Mouse (Mus musculus): ENCODE results near the gene Snx6. TPM values are rescaled to one million over a fixed set of nuclear protein-coding genes. Genes with fewer than 3 reads are reported as not detected.

The Snx6 gene
- 25.2 and 27.3 TPM in 2 replicates for polyA plus RNA-seq (2012; rRNA removed)

GRCm38 (mm10) chr12:54795153-54795998, at the start of gene Snx6:
Gene Snx6 (minus strand): TSS chr12:54795703.
- Histone ChIP-seq H3K4me1 (replicated peaks; ENCODE audit: control insufficient read depth, insufficient read depth, low read length) (peaks cover 6% of the 10 kb centered on the region; the same call in 1 of the 2 replicates), H3K4me3 (ENCODE audit: control insufficient read depth, insufficient read depth, low read length) (peak within 1 kb of the TSS; percentile 79), H3K36me3 (ENCODE audit: control insufficient read depth, insufficient read depth, low read length) (no peaks in the 10 kb centered on the region), H3K27me3 (ENCODE audit: control insufficient read depth, insufficient read depth, low read length) (no peaks in the 10 kb centered on the region), H3K27ac (ENCODE audit: control insufficient read depth, insufficient read depth, low read length) (no peak within 1 kb of the TSS; the same call in 1 of the 2 replicates)
- WGBS: under 1% methylated on average over 75 of the region's 76 CpGs
- DNase-seq: peak; percentile 80
- no peak for TF ChIP-seq CTCF (IDR thresholded peaks at IDR 0.05; ENCODE audit: borderline replicate concordance, control insufficient read depth, extremely low read depth, insufficient read depth, low read length, poor library complexity)
- peak; percentile 58; the same call in 1 of the 2 replicates for TF ChIP-seq POLR2A (IDR thresholded peaks at IDR 0.05; ENCODE audit: control insufficient read depth, extremely low read depth, insufficient read depth, low read length, poor library complexity)

DNA sequence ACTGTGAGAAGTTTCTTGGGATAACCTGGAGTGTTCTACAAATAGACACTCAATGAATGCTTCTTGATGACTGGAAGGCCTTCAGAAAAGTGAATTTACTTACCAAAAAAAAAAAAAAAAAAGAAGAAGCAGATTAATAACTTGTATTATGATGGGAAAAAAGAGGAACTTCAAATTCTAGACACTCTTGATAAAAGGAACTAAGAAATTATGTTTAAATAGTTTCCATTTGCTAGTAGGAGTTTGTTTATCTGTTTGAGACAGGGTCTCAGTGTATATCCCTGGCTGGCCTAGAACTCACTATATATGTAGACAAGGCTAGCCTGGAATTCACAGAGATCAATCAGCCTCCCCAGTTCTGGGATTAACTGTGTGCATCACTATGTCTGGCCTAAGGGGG, 48.9 kb upstream of the Snx6 start:
- TF ChIP-seq POLR2A (IDR thresholded peaks at IDR 0.05; ENCODE audit: control insufficient read depth, extremely low read depth, insufficient read depth, low read length, poor library complexity) (no peak), CTCF (IDR thresholded peaks at IDR 0.05; ENCODE audit: borderline replicate concordance, control insufficient read depth, extremely low read depth, insufficient read depth, low read length, poor library complexity) (no peak)
- no peak for DNase-seq
- Histone ChIP-seq H3K27ac (ENCODE audit: control insufficient read depth, insufficient read depth, low read length) (no peak overlapping the region), H3K27me3 (ENCODE audit: control insufficient read depth, insufficient read depth, low read length) (no peaks in the 10 kb centered on the region), H3K36me3 (ENCODE audit: control insufficient read depth, insufficient read depth, low read length) (no peaks in the 10 kb centered on the region), H3K4me3 (ENCODE audit: control insufficient read depth, insufficient read depth, low read length) (no peak overlapping the region), H3K4me1 (replicated peaks; ENCODE audit: control insufficient read depth, insufficient read depth, low read length) (no peaks in the 10 kb centered on the region)

DNA sequence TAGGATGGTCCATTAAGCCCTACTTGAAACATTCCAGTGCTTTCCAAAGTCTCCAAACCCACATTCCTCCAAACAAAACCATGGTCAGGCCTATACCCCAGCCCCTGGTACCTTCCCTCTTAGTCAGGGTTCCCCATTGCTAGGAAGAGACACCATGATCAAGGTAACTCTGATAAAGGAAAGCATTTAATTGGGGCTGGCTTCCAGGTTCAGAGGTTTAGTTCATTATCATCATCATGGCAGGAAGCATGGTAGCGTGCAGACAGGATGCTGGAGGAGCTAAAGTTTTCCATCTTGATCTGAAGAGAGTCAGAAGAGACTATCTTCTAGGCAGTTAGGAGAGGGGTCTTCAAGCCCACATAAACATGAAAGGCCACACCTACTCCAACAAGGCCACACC, 46.1 kb upstream of the Snx6 start:
- WGBS: 88% methylated on average over 1 of the region's 1 CpGs
- no peak for DNase-seq
- no peaks in the 10 kb centered on the region for H3K36me3 ChIP-seq (ENCODE audit: control insufficient read depth, insufficient read depth, low read length)
- H3K4me3 ChIP-seq (ENCODE audit: control insufficient read depth, insufficient read depth, low read length): no peak overlapping the region
- no peaks in the 10 kb centered on the region for H3K4me1 ChIP-seq (replicated peaks; ENCODE audit: control insufficient read depth, insufficient read depth, low read length)
- H3K27ac ChIP-seq (ENCODE audit: control insufficient read depth, insufficient read depth, low read length): no peak overlapping the region
- H3K27me3 ChIP-seq (ENCODE audit: control insufficient read depth, insufficient read depth, low read length): no peaks in the 10 kb centered on the region
- TF ChIP-seq POLR2A (IDR thresholded peaks at IDR 0.05; ENCODE audit: control insufficient read depth, extremely low read depth, insufficient read depth, low read length, poor library complexity): no peak
- TF ChIP-seq CTCF (IDR thresholded peaks at IDR 0.05; ENCODE audit: borderline replicate concordance, control insufficient read depth, extremely low read depth, insufficient read depth, low read length, poor library complexity): no peak

DNA sequence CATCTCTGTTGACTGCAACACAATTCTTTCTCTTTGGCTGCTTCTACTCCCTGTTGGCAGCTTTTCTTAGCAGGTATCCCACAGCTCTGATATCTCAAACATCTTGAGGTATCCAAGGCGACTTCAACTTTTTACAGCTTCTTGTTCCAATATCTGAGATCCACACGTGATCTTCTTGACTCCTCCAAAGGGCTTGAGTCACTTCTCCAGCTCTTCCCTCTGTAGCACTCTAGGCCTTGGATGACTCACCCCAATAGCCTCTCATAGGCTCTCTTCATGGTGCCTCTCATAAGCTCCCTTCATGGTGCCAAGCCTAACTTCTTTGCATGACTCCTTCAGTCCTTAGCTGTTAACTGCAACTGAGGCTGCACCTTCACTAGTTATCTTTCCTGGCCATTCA, 44.3 kb upstream of the Snx6 start:
- 97% methylated on average over 2 of the region's 2 CpGs for WGBS
- H3K27me3 ChIP-seq (ENCODE audit: control insufficient read depth, insufficient read depth, low read length): no peaks in the 10 kb centered on the region
- no peak for DNase-seq

DNA sequence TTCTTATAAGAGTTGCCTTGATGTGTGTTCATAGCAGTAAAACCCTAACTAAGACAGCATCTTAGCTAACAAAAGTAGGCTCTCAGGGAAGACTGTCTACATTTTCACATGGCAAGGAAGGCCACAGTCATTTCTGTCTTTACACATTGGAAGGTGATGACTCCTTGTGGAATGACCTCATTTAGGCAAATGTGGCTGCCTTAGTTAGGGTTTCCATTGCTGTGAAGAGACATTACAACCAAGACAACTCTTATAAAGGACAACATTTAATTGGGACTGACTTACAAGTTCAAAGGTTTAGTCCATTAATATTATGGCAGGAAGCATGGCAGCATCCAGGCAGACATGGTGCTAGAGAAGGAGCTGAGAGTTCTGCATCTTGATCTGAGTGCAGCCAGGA, 43.4 kb upstream of the Snx6 start:
- no peak for DNase-seq
- Histone ChIP-seq H3K4me1 (replicated peaks; ENCODE audit: control insufficient read depth, insufficient read depth, low read length) (peaks cover 8% of the 10 kb centered on the region; the same call in 1 of the 2 replicates), H3K27ac (ENCODE audit: control insufficient read depth, insufficient read depth, low read length) (no peak overlapping the region), H3K4me3 (ENCODE audit: control insufficient read depth, insufficient read depth, low read length) (no peak overlapping the region), H3K27me3 (ENCODE audit: control insufficient read depth, insufficient read depth, low read length) (no peaks in the 10 kb centered on the region), H3K36me3 (ENCODE audit: control insufficient read depth, insufficient read depth, low read length) (no peaks in the 10 kb centered on the region)
- no peak for TF ChIP-seq POLR2A (IDR thresholded peaks at IDR 0.05; ENCODE audit: control insufficient read depth, extremely low read depth, insufficient read depth, low read length, poor library complexity)
- TF ChIP-seq CTCF (IDR thresholded peaks at IDR 0.05; ENCODE audit: borderline replicate concordance, control insufficient read depth, extremely low read depth, insufficient read depth, low read length, poor library complexity): no peak

More for the DNA sequence above, 44.3 kb upstream of the Snx6 start:
- Histone ChIP-seq H3K4me1 (replicated peaks; ENCODE audit: control insufficient read depth, insufficient read depth, low read length) (peaks cover 5% of the 10 kb centered on the region; the same call in 1 of the 2 replicates), H3K27ac (ENCODE audit: control insufficient read depth, insufficient read depth, low read length) (no peak overlapping the region), H3K36me3 (ENCODE audit: control insufficient read depth, insufficient read depth, low read length) (no peaks in the 10 kb centered on the region), H3K4me3 (ENCODE audit: control insufficient read depth, insufficient read depth, low read length) (no peak overlapping the region)
- TF ChIP-seq POLR2A (IDR thresholded peaks at IDR 0.05; ENCODE audit: control insufficient read depth, extremely low read depth, insufficient read depth, low read length, poor library complexity) (no peak), CTCF (IDR thresholded peaks at IDR 0.05; ENCODE audit: borderline replicate concordance, control insufficient read depth, extremely low read depth, insufficient read depth, low read length, poor library complexity) (no peak)

- no peak overlapping the region for H3K4me3 ChIP-seq (ENCODE audit: control insufficient read depth, insufficient read depth, low read length)
- no peak for DNase-seq
- TF ChIP-seq CTCF (IDR thresholded peaks at IDR 0.05; ENCODE audit: borderline replicate concordance, control insufficient read depth, extremely low read depth, insufficient read depth, low read length, poor library complexity) (no peak), POLR2A (IDR thresholded peaks at IDR 0.05; ENCODE audit: control insufficient read depth, extremely low read depth, insufficient read depth, low read length, poor library complexity) (no peak)
- H3K27ac ChIP-seq (ENCODE audit: control insufficient read depth, insufficient read depth, low read length): no peak overlapping the region
- WGBS: 96% methylated on average over 18 of the region's 18 CpGs
- no peaks in the 10 kb centered on the region for H3K36me3 ChIP-seq (ENCODE audit: control insufficient read depth, insufficient read depth, low read length)
- no peaks in the 10 kb centered on the region for H3K27me3 ChIP-seq (ENCODE audit: control insufficient read depth, insufficient read depth, low read length)
- peaks cover 9% of the 10 kb centered on the region; the same call in 1 of the 2 replicates for H3K4me1 ChIP-seq (replicated peaks; ENCODE audit: control insufficient read depth, insufficient read depth, low read length)
These were observed 40.4 kb upstream of the Snx6 start for GRCm38 (mm10) chr12:54835608-54836570.
